Mouse (Mus musculus): Measurements from ENCODE around the gene Mamdc2. TPM values are rescaled to one million over a fixed set of nuclear protein-coding genes. Genes with fewer than 3 reads are reported as not detected.

Gene Mamdc2
- total RNA-seq, 2 experiments from 2014 or later, result 1.3 to 1.4 TPM

DNA sequence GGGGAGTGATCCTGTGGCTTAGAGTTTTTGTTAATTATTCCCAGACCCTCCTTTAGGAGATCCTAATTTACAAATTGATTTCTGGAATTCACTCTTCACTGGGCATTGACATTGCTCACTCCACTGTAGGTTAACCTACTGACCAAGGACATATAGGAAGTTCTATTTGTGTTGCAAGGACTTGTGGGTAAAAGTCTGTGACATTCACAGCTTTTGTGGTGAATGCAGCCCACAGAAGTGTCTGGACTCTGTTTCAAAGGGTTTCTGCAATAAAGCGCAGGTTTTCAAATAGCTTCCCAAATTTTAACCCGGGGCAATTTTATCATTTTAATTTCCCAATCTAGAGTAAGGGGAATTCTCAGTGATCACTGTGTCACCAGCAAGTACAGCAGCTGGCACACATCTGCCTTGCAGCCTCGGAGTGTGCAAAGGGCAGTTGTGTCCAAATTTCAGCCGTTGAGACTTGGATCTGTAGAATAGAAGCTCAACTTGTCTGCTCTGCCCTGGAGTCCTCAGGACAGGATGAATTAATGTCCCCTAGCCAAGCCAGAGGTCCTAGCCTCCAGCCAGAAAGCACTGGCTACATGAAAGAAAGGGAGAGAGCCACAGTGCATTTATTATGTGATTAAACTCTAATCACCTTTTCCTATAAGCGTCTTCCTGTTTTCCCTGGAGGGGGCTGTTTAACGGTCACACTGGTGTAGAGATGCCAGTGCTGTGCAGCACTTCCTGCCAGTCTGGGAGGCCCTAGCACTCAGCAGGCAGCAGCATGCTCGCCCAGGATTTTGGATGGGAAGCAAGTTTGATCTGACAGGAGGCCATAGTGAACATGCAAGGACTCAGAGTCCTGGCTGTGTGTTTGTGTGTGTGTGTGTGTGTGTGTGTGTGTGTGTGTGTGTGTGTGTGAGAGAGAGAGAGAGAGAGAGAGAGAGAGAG, 3.1 kb downstream of the Mamdc2 start:
- no peak for DNase-seq (ENCODE audit: low spot score in 2 of 2)

DNA sequence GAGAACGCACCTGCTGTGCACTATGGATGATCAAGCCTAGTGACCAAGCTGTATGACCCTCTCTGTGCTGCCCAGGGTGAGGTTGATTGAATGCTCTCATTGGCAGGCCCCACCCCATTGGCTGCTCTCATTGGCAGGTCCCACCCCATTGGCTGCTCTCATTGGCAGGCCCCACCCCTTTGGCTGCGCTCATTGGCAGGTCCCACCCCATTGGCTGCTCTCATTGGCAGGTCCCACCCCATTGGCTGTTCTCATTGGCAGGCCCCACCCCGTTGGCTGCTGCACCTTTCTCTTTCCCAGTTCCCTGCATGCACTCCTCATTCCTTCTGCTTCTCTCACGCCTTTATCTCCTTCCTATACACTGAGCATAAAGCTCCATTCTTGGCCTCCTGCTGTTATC, 12.5 kb downstream of the Mamdc2 start:
- DNase-seq (ENCODE audit: low spot score in 2 of 2), result no peak

DNA sequence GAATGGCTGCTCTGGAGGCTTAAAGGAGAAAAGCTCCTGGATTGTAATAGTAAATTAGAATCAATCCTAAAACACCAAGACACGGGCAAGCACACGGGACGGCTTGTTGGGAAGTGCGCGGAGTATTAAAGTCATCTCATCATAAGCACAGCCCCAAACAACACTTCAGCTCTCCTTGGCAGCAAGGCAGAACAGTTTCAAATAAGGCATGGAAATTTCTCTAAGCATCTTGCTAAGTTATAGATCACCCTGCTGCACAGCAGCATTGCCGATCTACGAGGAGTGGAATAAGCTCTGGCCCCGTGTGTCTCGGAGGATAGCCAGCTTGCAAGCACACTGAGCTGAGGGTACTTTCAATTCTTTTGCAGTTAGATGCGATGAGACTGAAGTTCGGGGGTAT, 13.8 kb downstream of the Mamdc2 start:
- no peak for DNase-seq (ENCODE audit: low spot score in 2 of 2)

DNA sequence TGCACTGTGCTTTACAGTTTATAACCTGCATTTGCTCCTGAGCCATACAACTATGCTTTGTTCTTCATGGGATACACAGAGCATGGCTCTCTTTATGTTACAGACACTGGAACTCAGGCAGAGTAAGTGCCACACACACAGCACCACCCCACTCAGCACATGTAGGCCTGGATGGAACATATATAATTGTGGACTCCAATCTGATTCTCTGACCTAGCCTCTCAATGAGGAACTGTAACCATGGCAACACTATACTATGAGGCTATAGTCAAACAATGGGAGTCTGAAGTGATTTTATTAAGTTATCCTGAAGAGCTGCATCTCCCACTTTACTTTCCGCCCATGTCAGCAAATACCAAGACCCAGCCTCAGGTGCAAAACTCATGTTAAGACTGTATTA, 30.6 kb downstream of the Mamdc2 start:
- no peak for DNase-seq (ENCODE audit: low spot score in 2 of 2)

DNA sequence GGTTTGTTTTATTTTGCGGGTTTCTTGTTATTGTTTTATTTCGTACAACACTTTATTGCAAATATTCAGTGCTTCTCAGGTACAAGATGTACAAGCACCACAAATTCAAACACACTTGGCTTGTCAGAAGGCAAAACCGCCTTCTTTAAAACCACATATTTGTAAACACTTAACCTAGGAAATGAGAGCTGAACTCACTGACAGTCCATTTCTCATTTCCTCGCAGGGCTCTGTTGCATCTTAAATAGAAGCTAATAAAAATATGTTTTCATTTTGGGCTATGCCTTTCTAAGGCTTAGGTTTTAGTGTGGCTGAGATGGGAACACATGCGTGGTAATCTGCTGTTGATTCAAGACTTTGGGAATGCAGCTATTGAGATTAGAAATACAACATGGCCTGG, 37.4 kb downstream of the Mamdc2 start:
- no peak for DNase-seq (ENCODE audit: low spot score in 2 of 2)

DNA sequence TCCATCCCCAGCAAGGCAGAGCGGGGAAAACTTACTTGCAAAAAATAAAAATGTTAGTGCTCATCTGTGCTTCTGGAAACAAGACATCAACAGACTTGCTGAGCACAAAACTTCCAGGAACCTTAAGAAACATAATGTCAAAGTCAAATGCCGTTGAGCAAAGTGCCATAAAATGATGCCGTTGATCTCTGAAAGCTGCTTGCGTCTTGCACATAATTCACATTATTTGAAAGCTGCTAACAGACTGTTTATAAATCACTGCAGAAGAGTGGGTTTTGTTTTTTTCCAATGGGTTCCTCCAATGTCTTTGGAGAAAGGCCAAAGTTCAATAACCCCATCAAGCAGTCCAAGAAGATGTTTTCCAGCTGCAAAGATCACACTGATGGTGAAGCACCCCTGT, 37.9 kb downstream of the Mamdc2 start:
- DNase-seq (ENCODE audit: low spot score in 2 of 2), result no peak

DNA sequence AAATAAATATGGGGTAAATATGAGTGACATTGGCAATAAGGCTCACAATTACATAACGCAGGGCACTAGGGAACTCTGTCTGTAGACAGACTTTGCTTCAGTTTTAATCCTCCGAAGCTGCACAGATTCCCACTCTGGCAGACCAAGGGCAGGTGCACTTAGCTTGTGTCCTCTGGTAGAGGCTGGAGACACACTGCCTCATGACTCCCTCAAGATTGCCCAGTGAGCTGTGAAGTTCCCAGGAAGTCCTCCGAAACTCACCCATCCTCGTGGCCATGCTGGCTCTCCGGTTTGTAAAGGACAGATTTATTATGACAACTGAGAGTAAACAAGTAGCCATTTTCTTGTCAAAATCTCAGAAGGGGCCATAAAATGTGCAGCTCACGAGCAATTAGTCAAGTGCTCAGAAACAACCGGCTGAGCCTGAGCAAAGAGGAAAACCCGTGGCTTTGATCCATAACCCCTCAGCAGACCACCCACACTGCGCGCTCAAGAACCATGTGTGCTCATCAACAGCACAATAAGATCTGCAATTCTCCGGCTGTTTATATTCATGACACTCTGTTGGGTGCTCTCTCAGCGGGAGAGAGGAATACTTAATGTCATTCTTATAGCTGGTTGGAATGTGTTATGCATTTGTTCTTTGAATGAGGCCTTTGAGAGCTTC, 46.6 kb downstream of the Mamdc2 start:
- DNase-seq (ENCODE audit: low spot score in 2 of 2), result no peak

DNA sequence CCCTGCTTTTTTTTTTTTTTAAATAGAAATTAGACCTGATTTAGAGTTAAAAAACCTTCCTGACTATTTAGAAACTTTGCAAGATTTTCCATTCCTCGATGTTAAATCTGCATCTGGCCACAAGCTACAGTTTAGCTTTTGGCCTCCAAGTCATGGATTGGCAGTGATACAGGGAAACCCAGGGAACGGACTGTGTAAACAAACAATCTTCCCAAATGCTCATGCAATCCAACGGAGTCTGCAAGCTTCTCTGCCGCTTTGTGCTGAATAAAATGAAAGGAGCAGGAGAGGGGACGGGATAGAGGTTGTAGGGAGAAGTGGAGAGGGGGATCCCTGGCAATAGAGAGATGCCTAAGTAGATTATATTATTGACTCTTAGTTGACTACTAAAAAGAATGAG, 47.8 kb downstream of the Mamdc2 start:
- no peak for DNase-seq (ENCODE audit: low spot score in 2 of 2)

DNA sequence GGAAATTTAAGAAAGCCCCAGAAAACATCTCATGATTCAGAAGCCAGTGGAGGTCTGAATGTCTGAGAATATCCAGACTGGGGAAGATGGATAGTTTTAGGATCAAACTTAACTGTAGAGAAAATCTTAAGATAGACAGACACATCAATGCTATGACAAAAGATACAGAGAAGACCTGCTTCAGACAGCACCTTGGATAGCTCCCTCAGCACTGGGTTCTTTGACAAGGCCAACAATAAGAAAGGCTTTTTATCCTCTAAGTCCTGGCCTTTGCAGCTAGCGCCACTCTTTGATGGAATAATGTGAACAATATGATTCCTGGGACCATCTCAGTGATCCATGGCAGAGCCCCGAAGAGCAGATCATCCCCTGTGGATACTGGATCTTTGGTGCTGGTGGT, 52.3 kb downstream of the Mamdc2 start:
- DNase-seq (ENCODE audit: low spot score in 2 of 2), result no peak

DNA sequence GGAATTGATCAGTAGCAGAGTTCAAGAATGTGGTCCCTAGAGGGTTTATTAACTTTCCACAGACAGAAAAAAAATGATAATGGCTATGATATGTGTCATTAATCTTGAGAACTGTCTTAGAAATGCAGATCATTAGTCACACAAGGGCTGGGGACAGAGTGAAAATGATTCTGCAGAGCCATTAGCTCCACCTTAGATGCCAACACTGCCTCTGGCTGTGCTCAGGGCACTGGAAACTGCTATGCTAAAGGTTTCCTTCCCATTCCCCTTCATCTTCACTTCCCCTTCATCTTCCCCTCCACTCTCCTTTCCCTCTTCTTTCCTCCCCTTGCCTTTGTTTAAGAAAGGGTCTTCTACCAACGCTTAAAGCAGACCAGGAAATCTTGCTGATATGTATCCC, 53.6 kb downstream of the Mamdc2 start:
- DNase-seq (ENCODE audit: low spot score in 2 of 2), result no peak

DNA sequence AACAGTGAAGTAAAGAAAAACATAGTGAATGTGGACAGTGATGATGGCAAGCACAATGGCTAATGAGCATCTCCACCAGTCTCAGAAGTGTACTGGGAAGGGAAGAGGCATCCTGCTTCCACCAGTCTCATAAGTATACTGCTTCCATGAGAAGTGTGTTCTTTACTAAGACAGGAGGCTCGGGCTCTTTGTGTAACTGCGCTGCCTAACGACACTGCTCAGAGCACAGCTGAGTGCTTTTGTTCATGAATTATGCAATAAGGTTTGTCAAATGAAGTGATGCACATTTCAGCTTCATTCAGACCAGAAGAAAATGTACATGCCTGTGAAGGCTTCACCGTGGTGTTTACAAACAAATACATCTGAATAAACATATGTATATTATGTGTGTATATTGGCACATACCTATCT, 59.4 kb downstream of the Mamdc2 start:
- DNase-seq (ENCODE audit: low spot score in 2 of 2), result no peak

DNA sequence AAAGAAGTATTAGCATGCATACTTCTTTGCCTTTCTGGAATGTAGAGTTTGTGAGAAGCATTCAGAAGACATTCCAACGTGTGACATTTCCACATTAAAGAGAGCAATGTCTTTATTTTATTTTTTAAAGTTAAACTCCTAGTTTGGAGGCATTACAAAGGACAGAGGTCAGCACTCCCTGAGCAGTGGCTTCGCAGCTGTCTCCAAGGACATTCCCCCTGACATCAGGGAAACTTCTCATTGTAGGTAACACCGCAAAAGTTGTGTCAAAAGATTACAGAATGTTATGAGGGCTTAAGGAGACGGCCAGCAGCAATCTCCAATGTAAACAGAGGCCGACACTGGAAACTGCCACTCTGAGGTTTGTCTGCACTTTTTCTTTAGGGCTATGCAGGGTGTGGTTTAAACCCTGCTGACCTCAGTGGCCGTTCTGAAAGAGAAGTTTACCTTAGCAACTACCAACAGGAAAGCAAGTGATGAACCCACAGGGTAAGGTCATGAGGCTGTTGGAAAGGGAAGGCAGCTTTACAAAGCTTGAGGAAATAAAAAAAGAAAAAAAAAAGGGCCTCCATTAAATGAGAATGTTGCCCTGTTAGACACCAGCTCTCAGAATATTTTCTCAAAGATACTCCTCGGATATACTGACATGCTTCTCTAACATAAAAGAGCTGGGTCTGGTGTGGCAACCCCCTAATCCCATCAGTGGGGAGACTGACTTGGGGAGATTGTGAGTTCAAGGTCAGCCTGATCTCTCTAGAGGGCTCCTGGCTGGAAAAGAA, 60.0 kb downstream of the Mamdc2 start:
- no peak for DNase-seq (ENCODE audit: low spot score in 2 of 2)

DNA sequence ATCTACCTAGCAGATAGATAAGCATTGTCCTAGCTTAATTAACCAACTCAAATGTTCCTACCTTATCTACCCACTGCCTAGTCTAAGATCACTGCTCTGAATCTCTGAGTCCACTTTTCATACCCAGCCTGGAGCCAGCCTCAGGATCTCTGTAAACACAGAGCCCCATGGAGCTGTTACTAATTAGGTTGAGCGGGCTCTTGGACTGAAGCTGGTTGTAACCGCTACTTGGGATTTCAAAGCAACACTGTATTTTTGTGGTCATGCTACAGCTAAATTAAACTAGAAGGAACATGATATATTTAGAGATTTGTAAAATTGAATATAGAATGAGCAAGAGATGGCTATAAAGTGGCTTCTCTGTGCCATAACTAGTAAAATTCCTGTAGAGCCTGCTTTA, 65.8 kb downstream of the Mamdc2 start:
- DNase-seq (ENCODE audit: low spot score in 2 of 2), result no peak

DNA sequence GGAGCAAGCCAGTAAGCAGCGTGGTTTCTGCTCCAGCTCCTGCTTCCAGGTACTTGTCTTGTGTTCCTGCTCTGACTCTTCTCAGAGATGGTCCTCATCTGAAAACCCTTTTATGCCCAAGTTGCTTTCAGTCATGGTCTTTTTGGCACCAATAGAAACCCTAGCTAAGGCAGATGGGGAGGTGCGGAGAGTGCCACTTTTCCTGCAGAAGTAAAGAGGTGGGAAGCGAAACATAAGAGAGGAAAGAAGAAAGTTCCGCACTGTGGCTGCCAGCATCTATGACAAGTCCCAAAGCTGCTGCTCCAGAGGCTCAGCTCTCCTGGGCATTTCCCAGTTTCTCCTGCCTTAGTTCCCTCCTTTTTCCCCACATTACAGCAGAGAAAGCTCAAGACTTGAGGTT, 67.3 kb downstream of the Mamdc2 start:
- DNase-seq (ENCODE audit: low spot score in 2 of 2), result no peak

DNA sequence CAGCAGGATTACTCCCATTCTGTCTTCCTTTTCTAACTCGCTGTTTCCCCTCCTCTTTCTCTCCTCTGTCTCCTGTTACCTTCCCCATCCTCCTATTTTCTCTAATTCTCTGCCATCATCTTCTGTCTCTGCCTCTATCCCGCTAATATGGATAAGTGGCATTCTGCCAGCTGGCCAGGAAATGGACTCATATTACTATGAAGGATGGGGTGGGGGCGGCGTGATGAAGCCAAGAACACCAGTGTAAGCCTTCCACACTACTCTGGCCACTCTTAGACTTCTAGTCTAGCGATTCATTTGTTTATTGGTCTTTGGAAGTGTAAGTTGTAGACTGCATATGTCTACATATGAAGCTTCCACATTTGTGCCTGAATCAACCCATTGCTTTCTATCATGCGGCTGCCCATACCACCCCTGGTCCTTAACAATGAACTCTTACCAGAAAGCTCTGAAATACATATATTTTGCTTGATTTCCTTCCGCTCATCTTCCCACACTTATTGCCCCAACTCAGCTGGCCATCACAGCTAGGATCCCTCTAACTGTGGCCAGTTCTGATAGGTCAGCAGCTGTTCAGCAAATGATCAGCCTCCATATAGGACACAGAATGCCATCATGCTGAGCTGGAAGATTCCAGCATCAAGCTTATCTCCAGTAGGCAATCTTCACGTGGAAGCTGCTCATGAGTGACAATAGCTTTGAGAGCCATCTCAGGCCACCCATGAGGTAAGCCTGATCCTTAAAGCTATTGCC, 68.3 kb downstream of the Mamdc2 start:
- no peak for DNase-seq (ENCODE audit: low spot score in 2 of 2)

DNA sequence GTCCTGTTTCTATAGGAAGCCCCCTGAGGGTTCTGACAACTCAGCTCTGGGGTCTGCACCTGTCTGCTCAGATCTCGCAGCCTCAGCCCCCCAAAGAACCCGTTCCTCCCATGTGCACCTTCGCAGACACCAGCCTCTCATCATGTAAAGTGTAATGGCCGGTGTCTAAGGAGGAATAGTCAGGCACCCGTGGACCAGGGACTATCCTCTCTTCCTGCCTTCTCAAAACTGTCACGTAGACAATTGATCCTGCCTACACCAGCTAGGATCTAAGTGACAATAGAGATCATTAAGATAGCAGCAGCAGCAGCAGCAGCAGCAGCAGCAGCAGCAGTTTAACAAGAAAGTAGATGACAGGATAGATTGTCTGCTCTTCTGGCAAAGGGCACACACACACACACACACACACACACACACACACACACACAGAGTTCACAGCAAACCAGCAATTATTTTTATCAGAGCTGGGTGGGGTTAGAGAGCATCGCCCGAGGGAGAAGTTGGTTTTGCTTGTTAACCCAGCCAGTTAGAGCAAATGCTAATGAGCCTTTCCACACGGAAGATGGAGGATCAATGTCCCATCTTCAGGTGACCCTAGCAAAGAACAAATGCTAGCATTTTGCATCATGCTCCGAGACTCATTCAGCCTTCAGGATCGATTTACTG, 71.6 kb downstream of the Mamdc2 start:
- no peak for DNase-seq (ENCODE audit: low spot score in 2 of 2)

DNA sequence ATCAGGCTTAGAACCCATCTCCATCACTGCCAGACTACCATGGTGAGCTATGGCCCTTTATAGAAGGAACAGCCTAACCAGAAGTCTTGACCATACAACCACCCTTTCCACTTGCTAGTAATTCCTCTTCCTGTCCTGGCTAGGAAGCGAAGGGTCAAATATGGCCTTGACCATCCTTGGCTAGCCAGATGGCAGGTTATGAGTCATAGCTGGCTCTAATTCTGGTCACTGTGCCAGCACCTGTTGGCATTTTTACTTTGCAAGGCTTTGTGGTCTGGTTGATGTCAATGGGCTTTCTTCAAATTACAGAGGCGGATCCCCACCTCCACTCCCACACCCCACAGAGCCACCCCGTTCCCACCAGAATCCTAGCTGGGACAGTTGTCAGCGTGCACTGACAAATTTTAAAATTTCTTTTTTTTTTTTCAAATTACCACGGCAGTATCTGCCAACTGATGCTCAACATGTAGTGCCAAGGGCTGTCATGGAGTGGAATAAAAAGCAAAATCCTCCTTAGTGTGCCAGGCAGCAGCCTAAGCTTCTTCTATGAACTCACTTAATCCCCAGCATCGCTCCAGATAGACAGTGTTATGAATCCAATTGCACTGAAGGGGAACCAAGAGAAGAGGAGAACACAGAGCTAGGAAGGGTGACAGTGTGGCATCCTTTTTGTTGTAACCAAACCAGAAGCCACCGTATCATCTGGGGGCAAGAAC, 73.1 kb downstream of the Mamdc2 start:
- DNase-seq (ENCODE audit: low spot score in 2 of 2), result no peak

DNA sequence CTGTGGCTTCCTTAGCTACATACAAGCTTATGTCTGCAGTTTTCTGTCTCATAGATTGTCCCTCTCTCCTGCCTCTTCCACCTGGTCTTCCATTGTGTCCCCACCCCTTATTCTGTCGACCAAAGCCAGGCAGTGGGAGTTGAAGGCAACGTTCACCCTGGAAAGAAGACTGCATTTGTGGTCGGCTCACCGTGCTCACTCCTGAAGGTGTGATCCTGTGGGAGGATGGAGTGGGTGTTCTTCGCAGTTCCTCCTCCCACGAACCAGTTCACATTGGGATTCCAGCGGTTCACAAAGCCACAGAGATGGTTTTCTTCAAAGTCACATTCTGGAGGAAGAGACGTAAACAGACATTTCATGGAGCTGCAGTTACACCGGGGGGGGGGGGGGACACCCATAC, 74.5 kb downstream of the Mamdc2 start:
- DNase-seq (ENCODE audit: low spot score in 2 of 2), result no peak

DNA sequence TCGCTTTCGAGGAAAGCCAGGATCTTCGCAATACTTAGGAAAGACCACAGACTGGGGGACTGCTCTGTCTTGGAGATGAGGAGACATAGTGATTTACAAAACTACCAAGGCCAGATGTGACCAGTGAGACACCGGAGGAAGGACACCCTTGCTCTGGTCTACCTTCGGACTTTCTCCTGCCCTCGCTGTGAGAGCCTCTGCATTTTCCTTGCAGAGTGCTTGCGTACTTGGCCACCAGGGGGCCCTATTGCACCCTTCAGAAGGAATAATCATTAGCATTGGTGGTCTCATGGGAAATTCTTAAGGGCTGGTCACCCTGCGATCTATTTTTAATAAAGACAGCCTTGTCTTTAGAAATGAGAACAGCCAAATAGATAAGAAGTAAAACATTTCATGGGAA, 75.0 kb downstream of the Mamdc2 start:
- DNase-seq (ENCODE audit: low spot score in 2 of 2), result peak; percentile 7 to 21

DNA sequence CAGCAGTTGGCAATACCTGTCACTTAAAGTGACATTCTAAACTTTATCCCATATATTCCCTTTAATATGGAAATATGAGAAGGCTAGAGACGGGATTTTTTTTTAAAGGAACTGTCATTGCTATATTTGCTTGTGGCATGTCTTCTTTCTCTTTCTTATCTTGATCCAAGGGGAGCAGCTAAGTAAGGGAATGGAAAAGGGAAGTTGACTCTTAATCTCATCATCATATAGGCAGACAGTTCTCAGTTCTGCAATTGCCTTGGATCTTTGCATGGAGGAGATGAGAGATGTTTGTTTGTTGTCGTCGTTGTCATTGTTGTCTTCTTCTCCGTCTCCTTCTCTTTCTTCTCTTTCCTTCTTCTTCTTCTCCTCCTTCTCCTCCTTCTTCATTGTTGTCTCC, 79.0 kb downstream of the Mamdc2 start:
- no peak for DNase-seq (ENCODE audit: low spot score in 2 of 2)
